Mouse (Mus musculus): ENCODE data around the gene Slc5a10.

Gene Slc5a10

DNA sequence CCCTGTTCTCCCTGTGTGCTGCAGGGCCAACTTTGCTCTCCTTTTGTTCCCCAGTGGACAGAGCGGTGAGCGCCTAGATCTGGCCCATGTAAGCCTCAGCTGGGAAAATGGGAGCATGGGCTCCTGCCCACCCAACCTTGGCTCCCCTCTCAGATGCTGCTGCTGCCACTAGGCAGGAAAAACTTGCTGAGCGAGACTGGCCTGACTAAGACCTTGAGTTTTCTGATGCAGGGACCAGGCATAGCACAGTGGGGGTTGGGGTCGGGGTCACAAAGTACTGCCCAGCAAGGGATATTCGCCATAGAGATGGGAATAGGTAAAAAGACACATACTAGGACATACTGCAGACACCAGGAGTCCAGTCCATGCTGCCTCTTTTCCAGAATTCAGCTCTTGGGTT, 53.4 kb downstream of the Slc5a10 start:
- DNase-seq: no peak

DNA sequence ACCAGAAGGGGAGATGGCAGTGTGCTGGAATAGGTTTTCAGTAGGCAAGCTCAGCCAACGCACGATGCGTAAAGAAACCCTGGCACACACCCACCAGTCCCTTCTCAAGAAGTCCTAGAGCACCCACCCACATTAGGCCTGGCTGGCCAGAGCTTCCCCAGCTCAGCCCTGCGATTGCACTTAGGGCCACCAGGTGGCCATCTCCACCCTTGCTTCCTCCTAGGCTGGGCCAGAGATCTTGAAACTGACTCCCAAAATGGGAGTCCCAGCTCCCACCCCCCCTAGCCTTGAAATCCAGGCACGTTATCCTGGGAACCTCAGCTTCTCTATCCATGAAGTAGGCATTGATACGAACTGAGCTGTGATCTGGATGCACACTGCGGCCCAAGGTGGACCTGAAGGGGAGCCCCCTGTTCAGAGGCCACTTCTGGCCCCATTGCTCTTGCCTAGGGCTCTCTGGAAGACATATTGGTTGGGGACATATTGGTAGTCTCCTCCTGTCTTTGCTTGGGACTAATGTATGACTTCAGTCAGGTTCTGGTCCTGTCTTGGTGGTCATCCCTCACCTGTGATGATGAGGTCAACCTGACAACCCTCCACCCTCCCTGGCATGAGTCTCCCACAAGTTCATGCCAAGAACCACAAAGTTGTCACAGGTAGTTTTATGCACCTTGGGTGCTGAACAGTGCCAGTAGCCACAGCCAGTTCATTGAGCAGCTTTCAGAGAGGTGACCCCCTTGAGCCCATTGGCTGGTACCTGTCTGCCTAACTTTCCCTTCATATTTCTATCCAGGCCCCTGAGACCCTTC, 54.4 kb downstream of the Slc5a10 start:
- DNase-seq: peak; percentile 88

DNA sequence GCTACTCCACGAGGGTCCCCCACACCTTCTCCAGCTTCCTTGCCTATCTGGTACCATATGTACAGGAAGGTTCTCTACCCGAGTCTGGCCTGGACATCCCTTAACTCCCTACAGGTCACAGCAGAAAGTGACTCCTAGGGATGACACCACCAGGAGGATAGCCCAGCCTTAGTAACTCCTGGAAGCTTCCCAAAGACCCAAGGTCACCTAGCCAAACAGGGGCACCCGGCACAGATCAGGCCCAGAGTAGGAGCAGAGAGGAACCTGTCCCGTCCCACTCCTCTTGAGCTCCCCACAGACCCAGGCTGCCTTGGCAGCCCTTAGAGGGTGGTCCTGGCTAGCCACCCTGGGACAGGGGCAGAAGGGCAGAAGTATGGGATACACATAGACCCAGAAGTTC, 55.2 kb downstream of the Slc5a10 start:
- DNase-seq: no peak

DNA sequence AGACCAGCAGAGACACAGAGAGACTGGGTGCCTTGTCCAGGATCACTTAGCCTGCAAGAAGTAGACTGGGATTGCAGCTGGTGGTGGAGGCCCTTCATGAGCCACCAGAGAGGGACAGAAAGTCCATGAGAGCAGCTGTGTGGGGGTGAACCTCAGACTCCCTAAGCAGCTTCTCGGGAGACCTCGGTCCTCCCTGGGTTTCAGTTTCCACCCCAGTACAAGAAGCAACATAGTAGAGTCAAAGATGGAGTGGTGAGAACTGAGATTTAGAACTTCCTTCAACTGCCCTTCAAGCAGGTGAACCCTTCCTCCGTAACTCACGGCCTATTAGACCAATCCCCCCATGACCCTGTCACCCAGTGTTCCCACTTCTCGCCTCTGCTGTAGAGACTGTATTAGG, 58.4 kb downstream of the Slc5a10 start:
- DNase-seq: no peak

- peak; percentile 50 to 57 for DNase-seq
These were observed 59.7 kb downstream of the Slc5a10 start for GRCm38 (mm10) chr11:61660806-61661392.

DNA sequence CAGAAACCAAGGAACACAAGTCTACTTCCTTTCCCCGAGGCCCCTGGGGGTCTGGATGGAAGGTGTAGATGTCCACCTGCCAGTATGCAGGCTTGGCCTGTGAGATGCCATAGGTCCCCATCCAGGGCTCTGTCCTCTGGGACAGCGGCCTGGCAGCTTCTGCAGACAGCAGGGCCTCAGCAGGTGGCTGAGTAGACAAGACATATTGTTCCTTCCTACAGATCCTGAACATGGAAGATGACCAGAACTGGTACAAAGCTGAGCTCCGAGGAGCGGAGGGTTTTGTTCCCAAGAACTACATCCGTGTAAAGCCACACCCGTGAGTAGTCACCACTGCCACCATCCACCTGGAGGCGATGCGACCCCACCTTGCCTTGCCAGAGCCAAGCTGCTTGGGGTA, 60.6 kb downstream of the Slc5a10 start:
- peak in 1 of 2 experiments; percentile 49 for DNase-seq

GRCm38 (mm10) chr11:61659011-61659858, 61.4 kb downstream of the Slc5a10 start:
- DNase-seq: peak; percentile 57 to 69

DNA sequence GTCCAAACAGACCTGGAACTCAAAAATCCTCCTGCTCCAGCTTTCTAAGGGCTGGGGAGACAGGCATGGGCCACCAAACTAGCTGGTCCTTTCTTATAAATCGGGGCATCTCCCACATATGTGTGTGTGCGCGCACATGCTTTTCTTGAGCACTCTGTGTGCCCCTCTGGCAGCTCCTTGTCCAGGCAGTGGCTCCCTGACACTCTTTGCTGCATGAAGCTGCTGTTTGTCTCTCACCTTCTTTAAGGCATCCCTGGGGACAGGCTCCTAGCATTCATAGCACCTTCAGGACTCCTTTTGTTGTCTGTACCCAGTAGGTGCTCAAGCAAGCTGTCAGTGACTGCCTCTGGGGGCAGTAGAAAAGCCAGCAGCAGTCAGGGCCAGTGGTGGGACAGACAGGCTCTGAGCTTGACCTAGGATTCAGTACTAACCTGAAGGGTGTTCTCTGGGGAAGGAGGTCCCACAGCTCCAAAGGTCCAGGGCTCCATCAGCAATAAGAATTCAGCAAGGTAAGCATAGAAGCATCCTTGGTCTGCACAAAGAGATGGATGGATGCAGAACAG, 62.2 kb downstream of the Slc5a10 start:
- no peak for DNase-seq

- no peak for DNase-seq
These were observed 63.2 kb downstream of the Slc5a10 start for GRCm38 (mm10) chr11:61657432-61657831.

- DNase-seq: no peak
These were observed 64.3 kb downstream of the Slc5a10 start for GRCm38 (mm10) chr11:61656148-61656850.

- no peak for DNase-seq
These were observed 65.0 kb downstream of the Slc5a10 start for GRCm38 (mm10) chr11:61655649-61656048.

- DNase-seq: no peak
These were observed 65.8 kb downstream of the Slc5a10 start for GRCm38 (mm10) chr11:61654786-61655311.

- no peak for DNase-seq
These were observed 67.1 kb downstream of the Slc5a10 start for GRCm38 (mm10) chr11:61653568-61653967.

DNA sequence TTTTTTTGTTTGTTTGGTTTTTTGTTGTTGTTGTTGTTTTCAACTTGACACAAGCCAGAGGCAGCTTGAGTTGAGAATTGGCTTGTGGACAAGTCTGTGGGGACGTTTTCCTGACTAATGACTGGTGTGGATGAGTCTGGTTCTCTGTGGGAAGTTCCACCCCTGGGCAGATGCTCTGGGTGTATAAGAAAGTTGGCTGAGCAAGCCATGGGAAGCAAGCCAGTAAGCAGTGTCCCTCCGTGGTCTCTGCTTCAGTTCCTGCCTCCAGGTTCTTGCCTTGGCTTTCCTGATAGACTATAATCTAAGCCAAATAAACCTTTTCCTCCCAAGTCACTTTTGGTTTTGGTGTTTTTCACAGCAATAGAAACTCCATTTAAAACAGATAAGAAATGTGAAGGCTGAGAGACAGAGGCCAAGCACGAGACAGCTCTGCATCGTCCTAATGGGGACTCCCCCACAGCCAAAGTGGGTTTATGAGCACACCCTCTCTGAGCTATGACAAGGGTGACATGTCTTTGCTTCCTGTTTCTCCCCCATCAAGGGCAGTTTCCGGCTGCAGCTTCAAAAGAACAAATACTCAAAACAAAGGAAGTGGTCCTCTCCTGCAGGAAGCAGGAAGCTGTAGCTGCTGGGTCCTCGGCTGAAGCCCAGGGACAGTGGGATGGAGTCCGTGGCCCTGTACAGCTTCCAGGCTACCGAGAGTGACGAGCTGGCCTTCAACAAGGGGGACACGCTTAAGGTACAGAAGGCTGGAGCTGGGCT, 67.8 kb downstream of the Slc5a10 start, which contains the start of gene Grap:
Gene Grap, plus strand, starts transcription at position 580 of the 762 bp plus-strand sequence.
- no peak for DNase-seq

DNA sequence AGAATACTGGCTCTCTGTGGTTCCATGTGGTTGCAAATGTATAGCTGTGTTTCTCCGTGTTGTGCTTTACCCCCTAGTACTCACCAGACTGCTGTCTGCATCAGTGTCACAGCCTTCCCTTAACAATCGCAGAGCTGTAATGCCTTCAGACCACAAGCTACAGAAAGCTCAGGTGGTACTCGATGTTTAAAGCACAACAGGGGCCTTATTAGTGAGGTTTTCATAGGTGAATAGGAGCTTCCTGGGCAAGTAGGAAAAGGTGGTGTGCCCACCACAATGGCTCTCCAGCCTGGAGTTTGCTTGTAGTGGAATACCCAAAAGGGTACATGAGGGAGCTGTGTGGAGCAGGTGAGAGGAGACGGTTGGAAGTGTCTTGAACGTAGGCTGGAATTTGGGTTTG, 68.4 kb downstream of the Slc5a10 start:
- DNase-seq: no peak

DNA sequence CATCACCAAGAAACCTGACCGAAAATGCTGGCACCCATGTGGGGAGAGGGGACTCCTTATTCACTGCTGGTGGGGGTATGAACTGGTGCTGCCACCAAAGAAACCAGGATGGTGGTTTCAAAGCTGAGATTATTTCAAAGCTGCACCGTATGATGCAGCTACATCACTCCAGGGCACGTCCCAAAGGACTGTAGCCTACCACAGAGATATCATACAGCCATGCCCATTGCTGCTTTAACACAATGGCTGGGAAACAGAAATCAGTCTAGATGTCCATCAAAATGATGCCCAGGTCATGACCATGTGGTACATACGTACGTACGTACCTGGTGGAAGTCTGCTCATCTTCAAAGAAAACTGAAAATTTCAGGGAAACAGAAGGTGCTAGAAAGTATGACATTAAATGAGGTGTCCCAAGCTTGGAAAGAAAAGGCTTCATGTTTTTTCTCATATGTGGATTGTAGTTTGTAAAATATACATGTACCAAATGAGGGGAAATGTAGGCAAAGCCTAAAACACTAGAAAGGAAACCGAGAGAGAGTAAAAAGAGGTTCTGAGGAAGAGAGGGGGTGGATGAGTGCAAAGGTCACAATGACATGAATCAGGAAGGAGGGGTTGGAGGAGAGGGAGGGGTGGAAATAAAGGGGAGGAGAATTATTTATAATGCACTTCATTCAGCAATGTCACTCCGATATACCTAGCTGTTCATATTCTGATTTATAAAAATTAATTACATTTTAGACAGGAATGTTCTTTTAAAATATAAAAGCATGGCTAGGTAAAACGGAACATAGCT, 70.0 kb downstream of the Slc5a10 start:
- DNase-seq: no peak

GRCm38 (mm10) chr11:61649626-61650025, 71.0 kb downstream of the Slc5a10 start:
- DNase-seq: no peak

DNA sequence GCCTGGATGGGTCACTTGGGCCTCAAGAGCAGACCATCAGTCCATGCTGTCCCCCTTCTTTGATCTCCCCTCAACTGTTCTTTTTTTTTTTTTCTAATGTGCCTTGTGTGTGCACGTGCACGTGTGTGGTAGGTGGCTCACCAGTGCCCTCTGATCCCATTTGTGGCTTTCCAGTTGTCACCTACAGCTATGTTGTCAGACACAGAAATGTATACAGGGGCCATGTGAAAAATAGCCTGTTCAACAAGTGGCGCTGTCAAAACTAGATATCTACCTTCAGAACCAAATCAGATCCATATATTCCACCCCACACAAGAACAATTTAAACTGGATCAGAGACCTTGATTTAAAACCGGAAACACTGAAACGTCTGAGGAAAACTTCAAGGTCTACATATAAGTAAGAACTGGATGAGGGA, 71.5 kb downstream of the Slc5a10 start:
- DNase-seq: no peak

- DNase-seq: no peak
These were observed 71.9 kb downstream of the Slc5a10 start for GRCm38 (mm10) chr11:61648749-61649115.

- DNase-seq: peak; percentile 65 to 72
These were observed 72.5 kb downstream of the Slc5a10 start for GRCm38 (mm10) chr11:61647956-61648748.

All from cerebellum, postnatal 10 days (tissue).